Mouse (Mus musculus) spleen, adult 2 months (tissue): ENCODE measurements at regions not wholly inside any gene's neighbourhood (a gene's known extent, or its start where the extent isn't known, plus 50 kb on each side); places are given as distances from the start of the nearest gene placed in this dataset.

Source experiments
- CTCF ChIP-seq: fragments of 200-500 bp; IDR thresholded peaks from 2 replicates; pipeline ENCODE4 v1.5.1; 2011; ENCODE audit warnings: mild to moderate bottlenecking, inconsistent platforms; ENCODE audit not compliant: insufficient read depth, insufficient read length, insufficient replicate concordance; ENCODE audit errors: extremely low read depth
- POLR2A ChIP-seq: fragments of 200-500 bp; IDR thresholded peaks from 2 replicates; pipeline ENCODE4 v1.6.1; 2011; ENCODE audit warnings: low read depth, low read length, inconsistent platforms

- TF ChIP-seq POLR2A (no peak), CTCF (no peak)
Observed at GRCm38 (mm10) chr8:11077138-11077537, 68.9 kb upstream of the Irs2 start.
